Mouse (Mus musculus) forebrain, embryonic 11.5 days (tissue): ENCODE results near the gene Trim42. TPM values are rescaled to one million over a fixed set of nuclear protein-coding genes. Genes with fewer than 3 reads are reported as not detected.
A peak's percentile ranks its signal among the peaks of the same experiment; 100 is the strongest.

Source experiments
- ATAC-seq: fragments of 200-750 bp; cut with Nextera tagmentation; replicated peaks from 2 replicates; pipeline ENCODE4 v1.8.0; 2017; ENCODE audit warnings: moderate TSS enrichment; ENCODE audit not compliant: low FRiP score
- DNase-seq: peaks from one replicate; pipeline ENCODE4 v3.0.0-alpha.2; 2017; ENCODE audit warnings: low spot score
- H3K27ac ChIP-seq: fragments of 300-500 bp; sonication (generic); 2 replicates; pipeline ENCODE4 v1.5.1; 2014; ENCODE audit warnings: low read depth, low read length
- H3K27me3 ChIP-seq: fragments of 300-500 bp; sonication (generic); 2 replicates; pipeline ENCODE4 v1.6.1; 2014; ENCODE audit warnings: mild to moderate bottlenecking, low read length, mixed read lengths; ENCODE audit not compliant: control insufficient read depth, insufficient read depth
- H3K36me3 ChIP-seq: fragments of 300-500 bp; sonication (generic); 2 replicates; pipeline ENCODE4 v1.6.1; 2014; ENCODE audit warnings: mild to moderate bottlenecking, low read length, moderate library complexity, mixed read lengths; ENCODE audit not compliant: control insufficient read depth, insufficient read depth
- H3K4me1 ChIP-seq: fragments of 300-500 bp; sonication (generic); replicated peaks from 2 replicates; pipeline ENCODE4 v1.6.1; 2014; ENCODE audit warnings: low read length, mixed read lengths; ENCODE audit not compliant: control insufficient read depth, insufficient read depth
- H3K4me2 ChIP-seq: fragments of 300-500 bp; sonication (generic); 2 replicates; pipeline ENCODE4 v1.6.1; 2014; ENCODE audit warnings: low read depth, mild to moderate bottlenecking, low read length, moderate library complexity, mixed read lengths; ENCODE audit not compliant: severe bottlenecking
- H3K4me3 ChIP-seq: fragments of 300-500 bp; sonication (generic); 2 replicates; pipeline ENCODE4 v1.5.1; 2014; ENCODE audit warnings: low read depth, low read length
- H3K9ac ChIP-seq: fragments of 300-500 bp; sonication (generic); 2 replicates; pipeline ENCODE4 v1.6.1; 2014; ENCODE audit warnings: low read length
- H3K9me3 ChIP-seq: fragments of 300-500 bp; sonication (generic); 2 replicates; pipeline ENCODE4 v1.6.1; 2016; ENCODE audit warnings: low read length, mixed read lengths; ENCODE audit not compliant: control insufficient read depth
- WGBS: fragments of 180-500 bp; shearing (Covaris S2); extraction: QIAGEN DNeasy Blood & Tissue Kit; methylation state at CpG from one replicate; pipeline ENCODE4 v1.1.7; 2014; 5-methylcytosine and 5-hydroxymethylcytosine counted together
- polyA plus RNA-seq: library from polyadenylated mRNA; unstranded; fragments of >200 nt; fragmentation: Nextera tagmentation; extraction: Ambion mirVana; gene quantifications from 2 replicates; pipeline ENCODE4 v1.2.1, GENCODE M21; 2014

The Trim42 gene
- not detected in 2 replicates for polyA plus RNA-seq

- no peak for DNase-seq
- no peak for ATAC-seq
Observed at GRCm38 (mm10) chr9:97369591-97369990, at the start of gene Trim42. Gene Trim42, minus strand, starts transcription at chr9:97369958.

GRCm38 (mm10) chr9:97414876-97415668 is 45.3 kb upstream of the Trim42 start:
- Histone ChIP-seq H3K36me3 (no peaks in the 10 kb centered on the region), H3K9me3 (no peaks in the 10 kb centered on the region), H3K4me3 (no peak overlapping the region), H3K4me1 (no peaks in the 10 kb centered on the region), H3K4me2 (no peak overlapping the region), H3K27me3 (no peaks in the 10 kb centered on the region), H3K9ac (no peak overlapping the region), H3K27ac (no peak overlapping the region)
- no peak for DNase-seq
- ATAC-seq = no peak
- WGBS = 82% methylated on average over 6 of the region's 6 CpGs

More at GRCm38 (mm10) chr9:97369591-97369990, at the start of gene Trim42:
- Histone ChIP-seq H3K27ac (no peak within 1 kb of the TSS), H3K36me3 (no peaks in the 10 kb centered on the region), H3K9me3 (no peaks in the 10 kb centered on the region), H3K9ac (no peak within 1 kb of the TSS), H3K4me2 (no peak within 1 kb of the TSS), H3K4me1 (no peaks in the 10 kb centered on the region), H3K27me3 (no peaks in the 10 kb centered on the region), H3K4me3 (no peak within 1 kb of the TSS)
- 92% methylated on average over 7 of the region's 7 CpGs for WGBS

- DNase-seq (no peak), ATAC-seq (no peak)
- no peak overlapping the region for H3K4me3 ChIP-seq
- H3K9ac ChIP-seq = no peak overlapping the region
- no peaks in the 10 kb centered on the region for H3K9me3 ChIP-seq
- H3K27ac ChIP-seq = no peak overlapping the region
- no peaks in the 10 kb centered on the region for H3K27me3 ChIP-seq
- H3K36me3 ChIP-seq = no peaks in the 10 kb centered on the region
- H3K4me1 ChIP-seq = no peaks in the 10 kb centered on the region
- WGBS = 84% methylated on average over 2 of the region's 2 CpGs
- no peak overlapping the region for H3K4me2 ChIP-seq
Observed at GRCm38 (mm10) chr9:97408142-97408541, 38.4 kb upstream of the Trim42 start.

- DNase-seq = no peak
- 80% methylated on average over 6 of the region's 6 CpGs for WGBS
- no peaks in the 10 kb centered on the region for H3K27me3 ChIP-seq
- no peak overlapping the region for H3K9ac ChIP-seq
- H3K27ac ChIP-seq = no peak overlapping the region
- H3K36me3 ChIP-seq = no peaks in the 10 kb centered on the region
- no peaks in the 10 kb centered on the region for H3K9me3 ChIP-seq
- no peak overlapping the region for H3K4me3 ChIP-seq
- no peak for ATAC-seq
- H3K4me1 ChIP-seq = no peaks in the 10 kb centered on the region
- no peak overlapping the region for H3K4me2 ChIP-seq
Observed at GRCm38 (mm10) chr9:97356441-97356840, 13.3 kb downstream of the Trim42 start.

GRCm38 (mm10) chr9:97344767-97345297 is 24.9 kb downstream of the Trim42 start:
- Histone ChIP-seq H3K27ac (no peak overlapping the region), H3K36me3 (no peaks in the 10 kb centered on the region), H3K4me2 (no peak overlapping the region), H3K9me3 (no peaks in the 10 kb centered on the region), H3K4me3 (no peak overlapping the region), H3K27me3 (no peaks in the 10 kb centered on the region), H3K9ac (no peak overlapping the region), H3K4me1 (no peaks in the 10 kb centered on the region)
- 85% methylated on average over 12 of the region's 12 CpGs for WGBS
- ATAC-seq (no peak), DNase-seq (peak; percentile 47)

GRCm38 (mm10) chr9:97341772-97342171 is 28.0 kb downstream of the Trim42 start:
- no peak for ATAC-seq
- WGBS = 66% methylated on average over 5 of the region's 5 CpGs

GRCm38 (mm10) chr9:97322846-97323245 is 46.9 kb downstream of the Trim42 start:
- H3K9ac ChIP-seq = no peak overlapping the region
- H3K4me2 ChIP-seq = no peak overlapping the region
- no peaks in the 10 kb centered on the region for H3K4me1 ChIP-seq
- H3K27me3 ChIP-seq = no peaks in the 10 kb centered on the region
- ATAC-seq = 0 out of 2 replicates have a peak, but pooled peaks have one; percentile 33
- 72% methylated on average over 3 of the region's 3 CpGs for WGBS
- H3K36me3 ChIP-seq = no peaks in the 10 kb centered on the region
- no peak overlapping the region for H3K4me3 ChIP-seq
- H3K9me3 ChIP-seq = no peaks in the 10 kb centered on the region
- H3K27ac ChIP-seq = no peak overlapping the region
- DNase-seq = no peak

More at GRCm38 (mm10) chr9:97341772-97342171, 28.0 kb downstream of the Trim42 start:
- no peaks in the 10 kb centered on the region for H3K9me3 ChIP-seq
- H3K27me3 ChIP-seq = no peaks in the 10 kb centered on the region
- H3K9ac ChIP-seq = no peak overlapping the region
- H3K4me1 ChIP-seq = no peaks in the 10 kb centered on the region
- H3K4me2 ChIP-seq = no peak overlapping the region
- no peak overlapping the region for H3K4me3 ChIP-seq
- no peaks in the 10 kb centered on the region for H3K36me3 ChIP-seq
- no peak overlapping the region for H3K27ac ChIP-seq
- DNase-seq = no peak

- H3K4me2 ChIP-seq = no peak overlapping the region
- H3K27me3 ChIP-seq = no peaks in the 10 kb centered on the region
- H3K4me3 ChIP-seq = no peak overlapping the region
- no peak for DNase-seq
- H3K4me1 ChIP-seq = no peaks in the 10 kb centered on the region
- no peaks in the 10 kb centered on the region for H3K36me3 ChIP-seq
- 85% methylated on average over 10 of the region's 10 CpGs for WGBS
- H3K9ac ChIP-seq = no peak overlapping the region
- H3K9me3 ChIP-seq = no peaks in the 10 kb centered on the region
- no peak overlapping the region for H3K27ac ChIP-seq
- ATAC-seq = no peak
Observed at GRCm38 (mm10) chr9:97322120-97322519, 47.6 kb downstream of the Trim42 start.
